Mouse (Mus musculus) liver, postnatal 0 days (tissue): ENCODE results near the gene Gpx7.

Source experiments
- CTCF ChIP-seq: sonication (generic); IDR thresholded peaks from 2 replicates; pipeline ENCODE4 v1.5.1; 2016; ENCODE audit warnings: antibody characterized with exemption, low read depth
- EP300 ChIP-seq: IDR thresholded peaks from 2 replicates; pipeline ENCODE4 v1.6.1; 2016; ENCODE audit warnings: antibody characterized with exemption, low read depth, mild to moderate bottlenecking

DNA sequence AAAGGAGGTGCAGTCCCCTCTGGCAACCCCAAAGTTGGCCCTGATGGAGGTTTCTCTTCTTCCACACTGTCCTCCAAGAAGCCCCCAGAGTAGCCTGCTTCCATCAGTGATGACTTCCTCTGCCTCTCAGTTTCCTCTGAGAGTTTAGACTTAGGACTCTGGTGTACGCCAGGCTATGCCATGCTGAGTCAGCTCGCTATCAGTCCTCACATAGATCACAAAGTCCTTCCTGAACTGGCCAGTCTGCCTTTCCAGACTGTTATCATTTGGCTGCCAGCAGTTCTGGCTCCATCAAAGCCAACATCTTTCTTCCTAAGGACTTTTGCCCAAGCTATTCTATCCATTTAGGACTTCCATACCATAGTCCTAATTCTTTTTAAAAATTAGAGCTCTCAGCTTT lies 14.2 kb downstream of the Gpx7 start:
- TF ChIP-seq CTCF (no peak), EP300 (no peak)
